Mouse (Mus musculus) bone marrow, adult 2 months (tissue): ENCODE results near the gene Gpat2.

Source experiments
- CTCF ChIP-seq: fragments of 200-500 bp; IDR thresholded peaks from 2 replicates; pipeline ENCODE4 v1.5.1; 2011; ENCODE audit warnings: low read length, control low read depth; ENCODE audit not compliant: control insufficient read depth, insufficient read depth
- POLR2A ChIP-seq: fragments of 200-500 bp; IDR thresholded peaks from 2 replicates; pipeline ENCODE4 v1.6.1; 2011; ENCODE audit warnings: low read depth, mild to moderate bottlenecking, control low read depth, low read length, borderline replicate concordance; ENCODE audit not compliant: control insufficient read depth

DNA sequence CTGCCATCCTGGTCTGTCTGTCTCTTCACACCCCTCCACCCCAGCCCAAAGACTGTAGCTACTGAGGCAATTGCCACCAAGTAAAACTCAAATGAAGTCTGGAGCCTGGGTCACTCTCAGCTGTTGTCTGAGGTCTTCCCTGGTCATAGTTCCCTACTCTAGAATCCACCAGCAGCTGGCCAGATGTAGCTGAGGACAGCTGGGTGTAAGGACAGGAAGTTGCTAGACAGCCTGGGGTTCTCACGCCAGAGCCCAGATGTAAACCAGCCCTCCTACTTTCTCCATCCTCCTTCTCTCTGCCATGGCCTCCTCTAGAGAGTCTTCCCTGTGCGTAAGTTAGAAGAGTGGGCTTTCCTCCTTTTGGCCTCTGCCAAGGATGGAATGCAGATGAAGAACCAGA, 37.5 kb upstream of the Gpat2 start:
- TF ChIP-seq CTCF (no peak), POLR2A (no peak)
